Mouse (Mus musculus) adrenal gland (tissue): ENCODE measurements around the gene Mtmr3.

Source experiments
- intact Hi-C: fragments of 180-260 bp; cut with DNase I; formaldehyde crosslinking; loops from one replicate; pipeline ENCODE4 v1.15.1; 2025
- long read RNA-seq, 2 experiments: library from polyadenylated mRNA; unstranded; transcript quantifications; one replicate each; pipeline ENCODE4 v2.0.0; 2020; ENCODE audit warnings: borderline replicate concordance in 1 of 2; ENCODE audit not compliant: insufficient replicate concordance in 1 of 2

Mtmr3 gene
- long read RNA-seq, experiment 1, full-length matches to known transcripts = 2 of 12 reads
- long read RNA-seq, experiment 1, partial matches to known transcripts = 1 of 12 reads
- long read RNA-seq, experiment 1, other reads (novel, unspliced or antisense) = 9 of 12 reads
- long read RNA-seq, experiment 2, full-length matches to known transcripts = 2 of 15 reads
- long read RNA-seq, experiment 2, partial matches to known transcripts = 2 of 15 reads
- long read RNA-seq, experiment 2, other reads (novel, unspliced or antisense) = 11 of 15 reads

GRCm38 (mm10) chr11:4594608-4595500, at the start of gene Mtmr3:
TSS of gene Mtmr3 (minus strand) at chr11:4594863.
- intact Hi-C loops = loop anchor here (5.0 kb wide), 2 partner anchors 37 to 38 kb away; no protein-coding TSS in a partner anchor

DNA sequence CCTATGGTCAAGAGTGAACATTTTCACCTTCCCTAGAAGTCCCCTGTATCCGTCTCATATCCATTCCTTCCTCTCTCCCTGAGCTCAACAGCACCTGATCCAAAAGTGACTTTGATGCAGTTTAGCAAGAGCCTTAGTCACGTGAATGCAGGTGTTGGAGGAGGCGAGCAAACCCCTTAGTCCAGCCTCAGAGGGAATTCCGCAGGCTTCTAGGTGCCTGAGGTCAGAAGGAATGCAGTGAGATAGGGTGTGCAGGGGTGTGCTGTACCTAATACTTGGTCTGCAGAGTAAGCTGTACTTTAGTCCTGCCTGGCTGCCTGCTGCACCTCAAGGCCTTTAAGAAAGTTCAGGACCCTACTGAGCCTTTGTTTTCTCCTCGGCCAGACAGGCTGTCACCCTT, 49.1 kb upstream of the Mtmr3 start:
- intact Hi-C loops = loop anchor here (5.0 kb wide), 1 partner anchor 54 kb away; no protein-coding TSS in a partner anchor

GRCm38 (mm10) chr11:4641185-4641584, 46.5 kb upstream of the Mtmr3 start:
- intact Hi-C loops = loop anchor here (5.0 kb wide), 1 partner anchor 56 kb away; no protein-coding TSS in a partner anchor

- intact Hi-C loops = no loop called here
These were observed 43.6 kb upstream of the Mtmr3 start for GRCm38 (mm10) chr11:4638261-4638660.

DNA sequence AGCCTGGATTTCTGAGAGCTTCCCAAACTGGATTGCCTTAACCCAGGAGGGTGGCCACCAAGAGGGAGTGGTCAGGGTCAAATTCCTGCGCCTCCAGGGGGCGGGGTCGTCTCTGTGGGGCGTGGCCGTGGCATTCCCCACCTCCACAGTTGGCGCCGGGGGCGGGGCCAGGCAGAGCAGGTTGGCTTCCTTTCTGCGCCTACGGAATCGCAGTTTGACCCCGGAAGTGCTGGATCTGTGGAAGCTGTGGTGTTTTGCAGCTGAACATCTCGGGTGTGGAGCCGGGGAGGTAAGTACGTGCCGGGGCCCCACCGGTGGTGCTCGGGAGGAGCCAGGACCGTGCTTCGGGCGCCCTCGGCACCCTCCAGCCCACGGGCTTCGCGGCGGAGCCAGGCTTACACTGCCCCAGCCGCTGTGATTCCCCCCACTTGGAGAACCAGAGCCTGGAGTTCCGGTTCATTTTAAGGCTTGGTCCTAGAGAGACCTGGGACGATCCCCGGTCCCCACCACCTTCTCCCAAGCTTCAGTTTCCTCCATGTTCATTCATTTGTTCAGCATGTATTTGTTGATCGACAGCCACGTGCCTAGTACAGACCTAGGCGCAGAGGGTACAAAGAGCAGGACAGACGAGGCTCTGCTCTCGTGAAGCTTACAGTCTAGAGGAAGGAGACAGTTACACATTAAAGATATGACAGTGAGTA, 43.0 kb upstream of the Mtmr3 start, which contains the start of gene Ascc2:
TSS of gene Ascc2 (plus strand) at position 214 of the 701 bp plus-strand sequence.
- intact Hi-C loops = no loop called here

GRCm38 (mm10) chr11:4636782-4637342, 42.2 kb upstream of the Mtmr3 start:
- intact Hi-C loops = no loop called here

GRCm38 (mm10) chr11:4634395-4634794, 39.7 kb upstream of the Mtmr3 start:
- intact Hi-C loops = loop anchor here (5.0 kb wide), 1 partner anchor 37 kb away; no protein-coding TSS in a partner anchor

DNA sequence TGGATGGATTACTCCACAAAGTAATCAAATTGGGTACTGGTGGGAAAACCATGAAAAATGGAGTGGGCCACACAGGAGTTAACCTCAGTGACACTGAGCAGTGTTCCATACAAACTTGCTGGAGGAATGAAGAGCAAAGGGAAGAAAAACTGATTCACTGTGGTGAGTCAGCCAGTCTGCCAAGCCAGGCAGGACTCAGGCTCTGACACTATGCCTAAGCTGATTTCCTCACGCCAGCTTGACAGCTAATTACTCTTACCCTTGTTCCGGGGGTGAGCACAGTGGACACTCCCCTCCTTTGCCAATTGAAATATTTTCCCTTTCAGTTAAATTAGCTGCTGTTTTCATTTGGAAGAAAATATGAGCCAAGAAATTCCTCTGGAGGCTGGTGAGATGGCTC, 38.8 kb upstream of the Mtmr3 start:
- intact Hi-C loops = loop anchor here (5.0 kb wide), 1 partner anchor 36 kb away; no protein-coding TSS in a partner anchor

DNA sequence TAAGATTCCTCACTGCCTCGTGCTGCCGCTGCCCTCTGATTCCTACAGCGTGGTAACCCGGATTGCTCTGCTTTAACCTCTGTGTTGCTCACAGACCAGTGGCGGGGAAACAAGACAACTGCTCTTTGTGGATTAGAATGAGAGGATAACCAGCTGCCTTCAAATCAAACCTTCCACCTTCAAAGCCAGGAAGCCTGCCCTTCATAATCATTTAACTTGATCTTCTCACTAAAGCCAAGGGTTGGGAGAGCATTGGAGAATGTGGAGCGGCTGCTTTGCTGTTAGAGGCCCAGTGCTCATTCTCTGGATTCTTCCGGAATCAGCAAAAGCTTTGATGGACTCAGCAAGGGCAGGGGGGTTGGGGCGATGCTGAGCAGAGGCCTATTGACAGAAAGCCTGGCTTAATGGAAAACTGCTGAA, 35.2 kb upstream of the Mtmr3 start:
- intact Hi-C loops = loop anchor here (5.0 kb wide), 2 partner anchors 33 to 88 kb away; no protein-coding TSS in a partner anchor

- intact Hi-C loops = loop anchor here (5.0 kb wide), 1 partner anchor 85 kb away; no protein-coding TSS in a partner anchor
These were observed 33.0 kb upstream of the Mtmr3 start for GRCm38 (mm10) chr11:4627636-4628035.

GRCm38 (mm10) chr11:4625931-4626330, 31.3 kb upstream of the Mtmr3 start:
- intact Hi-C loops = loop anchor here (5.0 kb wide), 1 partner anchor 84 kb away; no protein-coding TSS in a partner anchor

DNA sequence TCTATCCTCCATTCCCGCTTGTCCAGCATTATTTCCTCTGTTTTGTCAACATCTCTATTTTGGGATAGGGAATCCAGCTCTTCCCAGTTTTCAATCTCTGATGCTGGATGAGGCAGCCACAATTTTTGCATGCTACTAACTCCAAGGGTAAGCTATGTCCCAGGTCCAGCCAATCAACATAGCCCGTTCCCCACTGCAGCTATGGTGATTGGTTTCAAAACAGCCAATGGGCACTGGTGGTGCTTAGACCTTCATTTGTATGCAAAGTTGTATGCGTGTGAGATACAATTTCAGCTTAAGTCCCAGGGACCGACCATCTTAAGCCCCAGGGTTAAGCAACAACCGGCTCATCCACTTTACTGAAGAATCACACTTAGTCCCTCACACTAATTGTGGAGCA, 28.3 kb upstream of the Mtmr3 start:
- intact Hi-C loops = no loop called here

DNA sequence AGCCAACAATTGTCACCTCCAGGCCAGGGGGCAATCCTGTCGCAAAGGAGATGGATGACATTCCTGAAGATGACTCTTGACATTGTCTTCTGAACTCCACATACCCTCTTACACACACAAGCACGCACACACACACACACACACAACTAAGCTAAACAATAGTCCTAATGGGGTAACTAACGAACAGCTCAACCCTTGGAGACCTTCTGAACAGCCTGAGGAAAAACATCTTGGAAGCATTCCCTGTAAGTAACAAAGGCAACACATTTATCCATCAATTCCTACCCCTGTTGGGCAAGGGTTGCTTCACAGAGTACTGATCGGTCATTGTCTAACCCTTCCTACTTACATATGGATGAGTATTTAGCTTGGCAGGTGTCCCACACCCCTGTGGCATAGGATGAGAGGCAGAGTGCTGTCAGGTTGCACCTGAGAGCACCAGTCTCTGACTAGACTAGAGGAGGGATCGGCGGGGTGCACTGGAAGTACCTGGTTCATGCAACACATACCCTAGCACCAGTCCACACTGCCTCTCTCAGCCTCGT, 27.9 kb upstream of the Mtmr3 start:
- intact Hi-C loops = no loop called here

GRCm38 (mm10) chr11:4621866-4622265, 27.2 kb upstream of the Mtmr3 start:
- intact Hi-C loops = no loop called here

GRCm38 (mm10) chr11:4620501-4621108, 25.9 kb upstream of the Mtmr3 start:
- intact Hi-C loops = no loop called here

DNA sequence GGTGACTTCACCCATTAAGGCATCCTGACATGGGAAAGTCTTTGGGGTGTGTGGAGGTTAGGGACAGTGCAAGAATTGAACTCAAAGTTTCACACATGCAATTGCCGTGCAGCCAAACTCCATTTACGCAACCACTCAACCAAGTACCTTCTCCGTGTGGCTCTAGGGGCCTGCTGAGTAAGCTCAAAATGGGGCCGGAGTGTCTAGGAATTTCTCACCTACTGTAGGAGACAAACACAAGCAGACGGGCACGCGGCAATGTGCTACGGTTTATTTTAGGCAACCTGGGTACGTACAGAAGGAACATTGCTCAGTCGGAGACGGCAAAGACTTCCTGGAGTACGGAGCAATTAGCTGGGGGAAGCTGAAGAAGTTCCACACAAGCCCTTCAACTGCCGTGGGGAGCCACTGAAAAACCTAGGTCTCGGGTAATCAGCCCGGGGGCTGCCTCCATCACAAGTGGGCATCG, 25.4 kb upstream of the Mtmr3 start, which contains the start of gene Gm11032:
TSS of gene Gm11032 (plus strand) at position 51 of the 469 bp plus-strand sequence.
- intact Hi-C loops = no loop called here

DNA sequence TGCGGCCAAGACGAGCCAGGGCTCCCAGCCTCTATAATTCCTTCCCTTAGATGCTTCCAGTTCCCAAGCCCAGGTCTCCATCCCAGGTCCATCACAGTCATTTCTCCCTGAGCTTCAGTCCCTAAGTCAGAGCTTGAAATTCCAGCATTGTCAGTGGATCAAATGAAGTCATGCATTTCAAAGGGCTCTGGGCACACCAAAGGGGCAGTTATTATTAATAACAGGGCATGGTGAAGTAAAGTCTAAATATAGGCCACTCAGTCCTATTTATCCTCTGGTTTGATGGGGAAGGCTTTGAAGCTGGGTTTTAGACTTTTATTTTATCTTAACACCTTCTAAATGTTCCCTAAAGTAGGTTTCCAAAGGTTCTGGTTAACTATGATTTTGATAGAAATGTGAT, 17.2 kb upstream of the Mtmr3 start:
- intact Hi-C loops = no loop called here

- intact Hi-C loops = no loop called here
These were observed 11.9 kb upstream of the Mtmr3 start for GRCm38 (mm10) chr11:4606541-4606940.

GRCm38 (mm10) chr11:4605414-4605813, 10.8 kb upstream of the Mtmr3 start:
- intact Hi-C loops = no loop called here

GRCm38 (mm10) chr11:4604441-4604840, 9.8 kb upstream of the Mtmr3 start:
- intact Hi-C loops = no loop called here
